8 mouse cellular contexts compared by ENCODE assay signal in the genomic region with DNA sequence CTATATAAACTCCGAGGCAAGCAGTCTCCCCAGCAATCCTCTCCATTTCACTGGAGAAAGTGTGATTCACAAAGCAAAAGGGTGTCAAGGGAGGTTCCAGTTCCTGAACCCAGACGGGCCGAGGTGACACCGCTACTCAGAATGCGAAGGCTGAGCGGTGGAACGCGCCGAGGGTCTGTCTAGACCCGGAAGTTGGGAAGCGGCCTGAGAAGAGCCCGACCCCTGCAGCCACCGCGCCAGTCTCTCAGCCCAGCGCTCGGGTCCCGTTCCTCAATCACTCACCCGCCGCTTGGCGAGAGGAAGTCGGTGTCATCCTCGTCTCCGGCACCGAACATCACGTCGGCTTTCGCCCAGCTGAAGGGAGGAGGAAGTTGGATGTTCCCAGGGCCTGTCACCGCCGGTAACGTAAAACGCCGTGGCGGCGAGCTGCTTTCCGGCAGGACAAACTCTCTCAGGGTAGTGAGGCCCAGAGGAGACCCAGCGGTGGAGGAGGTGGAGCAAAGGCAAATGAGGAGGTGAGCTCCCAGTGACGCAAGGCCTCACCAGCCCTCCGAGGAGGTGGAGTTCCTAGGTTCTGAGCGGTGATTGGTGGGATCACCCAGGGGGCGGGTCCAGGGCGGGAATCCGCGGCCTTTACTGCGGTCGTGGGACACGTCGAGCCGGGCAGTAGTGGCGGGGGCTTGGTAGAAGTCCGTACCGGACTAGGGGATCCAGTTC. TPM values are rescaled to one million over a fixed set of nuclear protein-coding genes. Genes with fewer than 3 reads are reported as not detected.
DNase-seq lines count a peak whose midpoint lies in the region; ATAC-seq lines count a peak whose summit lies in the region.

A gene (minus strand): TSS at position 461 of the 717 bp plus-strand sequence.
A gene (plus strand): TSS at position 640 of the 717 bp plus-strand sequence.

- H3K27me3 ChIP-seq in hindbrain, embryonic 11.5 days (ENCODE audit: control insufficient read depth, insufficient read depth, low read length), result no peaks in the 10 kb centered on the region

- 0% methylated on average over 49 of the region's 51 CpGs for WGBS in hindbrain, embryonic 11.5 days

- peak within 1 kb of the TSS; percentile 68 for H3K4me3 ChIP-seq in hindbrain, embryonic 11.5 days (ENCODE audit: low read depth, low read length)

- no peaks in the 10 kb centered on the region for H3K36me3 ChIP-seq in hindbrain, embryonic 11.5 days (ENCODE audit: control insufficient read depth, insufficient read depth, low read length)

- H3K4me1 ChIP-seq in hindbrain, embryonic 11.5 days (replicated peaks; ENCODE audit: control insufficient read depth, insufficient read depth, low read length), result no peaks in the 10 kb centered on the region

- peak within 1 kb of the TSS; percentile 31 for H3K27ac ChIP-seq in hindbrain, embryonic 11.5 days (ENCODE audit: low read depth, low read length)

- DNase-seq in Muller cell, postnatal 12 days (ENCODE audit: inconsistent ontology term), result peak; percentile 100
- DNase-seq in cerebellum, adult 9-11 months, result peak; percentile 98
- peak; percentile 97 to 98 for DNase-seq in frontal cortex, adult 2 months (ENCODE audit: extremely low spot score in 1 of 2, low spot score in 1 of 2)
- DNase-seq in hindbrain, embryonic 11.5 days (ENCODE audit: low spot score), result peak; percentile 97
- peak; percentile 93 to 94 for DNase-seq in layer of hippocampus, postnatal 10 days (ENCODE audit: low spot score in 2 of 2)
- peak; percentile 98 for DNase-seq in lung, postnatal 10 days
- DNase-seq in ovary, postnatal 36 days (ENCODE audit: low spot score), result peak; percentile 92
- peak; percentile 94 for DNase-seq in thymus, postnatal 25 days

- H3K4me2 ChIP-seq in hindbrain, embryonic 11.5 days (replicated peaks; ENCODE audit: low read depth, low read length), result peak within 1 kb of the TSS; percentile 76

- peak within 1 kb of the TSS; percentile 72 for H3K9ac ChIP-seq in hindbrain, embryonic 11.5 days (ENCODE audit: low read depth, low read length)

- H3K9me3 ChIP-seq in hindbrain, embryonic 11.5 days (ENCODE audit: control insufficient read depth, low read length), result no peaks in the 10 kb centered on the region

- ATAC-seq in hindbrain, embryonic 11.5 days (ENCODE audit: low FRiP score), result peak; percentile 100

RNA-seq across cellular contexts. Expression of the first gene that starts in this region (rescaled TPM):
- polyA plus RNA-seq in frontal cortex, adult 2 months (2012; rRNA removed), result 24.4 and 27.2 TPM in 2 replicates
- 21.2 and 22.8 TPM in 2 replicates for polyA plus RNA-seq in hindbrain, embryonic 11.5 days (2014; fragmentation: Nextera tagmentation; extraction: Ambion mirVana)
- 10 to 100 TPM; 42.8 to 43.6 TPM for total RNA-seq in layer of hippocampus, postnatal 10 days (2021)

RNA-seq across cellular contexts. Expression of the second gene that starts in this region (rescaled TPM):
- polyA plus RNA-seq in frontal cortex, adult 2 months (2012; rRNA removed), result 19.9 and 20.0 TPM in 2 replicates
- polyA plus RNA-seq in hindbrain, embryonic 11.5 days (2014; fragmentation: Nextera tagmentation; extraction: Ambion mirVana), result 45.0 and 49.8 TPM in 2 replicates
- total RNA-seq in layer of hippocampus, postnatal 10 days (2021), result 10 to 100 TPM; 35.0 to 35.2 TPM

Comparison
In these comparisons a context has a peak if more than half of its experiments do, and no peak if none do; other contexts are left out.
1. Peak in every context shown above with its lines: DNase-seq, ATAC-seq, H3K4me3 ChIP-seq and H3K27ac ChIP-seq.